Mouse (Mus musculus): ENCODE measurements at regions not wholly inside any gene's neighbourhood (a gene's known extent, or its start where the extent isn't known, plus 50 kb on each side); places are given as distances from the start of the nearest gene placed in this dataset.
A peak's percentile ranks its signal among the peaks of the same experiment; 100 is the strongest.

GRCm38 (mm10) chr9:99800076-99800475 is 75.9 kb downstream of the Sox14 start:
- DNase-seq (ENCODE audit: inconsistent age in 2 of 2, low spot score in 1 of 2) = no peak

- DNase-seq (ENCODE audit: inconsistent age in 2 of 2, low spot score in 1 of 2) = peak in 1 of 2 experiments; percentile 31
These were observed 76.5 kb downstream of the Sox14 start for GRCm38 (mm10) chr9:99799387-99800021.

GRCm38 (mm10) chr9:99797066-99797770 is 78.8 kb downstream of the Sox14 start:
- DNase-seq (ENCODE audit: inconsistent age in 2 of 2, low spot score in 1 of 2) = no peak

- DNase-seq (ENCODE audit: inconsistent age in 2 of 2, low spot score in 1 of 2) = no peak
These were observed 75.6 kb upstream of the Cldn18 start for GRCm38 (mm10) chr9:99792700-99793099.

- no peak for DNase-seq (ENCODE audit: inconsistent age in 2 of 2, low spot score in 1 of 2)
These were observed 69.8 kb upstream of the Cldn18 start for GRCm38 (mm10) chr9:99786864-99787263.

- DNase-seq (ENCODE audit: inconsistent age in 2 of 2, low spot score in 1 of 2) = no peak
These were observed 66.1 kb upstream of the Cldn18 start for GRCm38 (mm10) chr9:99783156-99783555.

GRCm38 (mm10) chr9:99782364-99783119 is 65.5 kb upstream of the Cldn18 start:
- no peak for DNase-seq (ENCODE audit: inconsistent age in 2 of 2, low spot score in 1 of 2)

GRCm38 (mm10) chr9:99778871-99779270 is 61.8 kb upstream of the Cldn18 start:
- DNase-seq (ENCODE audit: inconsistent age in 2 of 2, low spot score in 1 of 2) = no peak

- DNase-seq (ENCODE audit: inconsistent age in 2 of 2, low spot score in 1 of 2) = no peak
These were observed 53.6 kb upstream of the Cldn18 start for GRCm38 (mm10) chr9:99770696-99771095.
